12 mouse cellular contexts compared by ENCODE assay signal in the genomic region with DNA sequence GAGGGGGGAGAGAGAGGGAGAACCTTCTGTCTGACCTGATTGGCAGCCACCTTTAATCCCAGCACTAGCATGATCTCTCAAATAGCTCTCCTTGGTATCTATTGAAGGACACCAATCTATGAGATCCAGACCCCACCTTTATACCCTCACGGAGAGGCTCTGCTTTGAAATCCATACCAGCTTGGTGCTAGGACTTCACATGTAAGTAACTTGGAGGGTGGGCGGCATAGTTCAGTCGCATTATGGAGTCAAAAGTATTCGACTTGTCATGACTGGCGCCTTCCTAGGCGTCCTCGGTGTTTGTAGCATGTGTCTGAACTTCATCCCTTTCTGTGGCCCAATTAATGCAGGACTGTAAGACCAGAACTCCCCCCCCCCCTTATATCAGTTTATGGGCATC. TPM values are rescaled to one million over a fixed set of nuclear protein-coding genes. Genes with fewer than 3 reads are reported as not detected.
DNase-seq lines count a peak whose midpoint lies in the region; ATAC-seq and TF ChIP-seq lines count a peak whose summit lies in the region.
"Had no signal": no experiment of that assay in that cellular context is flagged by ENCODE, and none has a peak within 500 bp of the region (broad histone marks: within the 10 kb centered on the region; RNA-seq: fewer than 3 reads in every experiment).

No protein-coding gene starts in this region.

- no peak for TF ChIP-seq EP300 in liver, embryonic 14.5 days (IDR thresholded peaks at IDR 0.05; ENCODE audit: low read depth)

- H3K27ac ChIP-seq in intestine, embryonic 14.5 days (ENCODE audit: low read depth), result no peak overlapping the region
- H3K27ac ChIP-seq in intestine, postnatal 0 days (ENCODE audit: low read depth, low read length), result no peak overlapping the region
- no peak overlapping the region for H3K27ac ChIP-seq in ES-E14 (ENCODE audit: insufficient read depth, low read depth, low read length, poor library complexity, severe bottlenecking)
- H3K27ac ChIP-seq in embryonic facial prominence, embryonic 12.5 days, result no peak overlapping the region
- H3K27ac ChIP-seq in liver, embryonic 14.5 days, result no peak overlapping the region

- no peak overlapping the region for H3K9ac ChIP-seq in intestine, embryonic 14.5 days (ENCODE audit: low read length)
- no peak overlapping the region for H3K9ac ChIP-seq in intestine, postnatal 0 days (ENCODE audit: low read depth, low read length)
- H3K9ac ChIP-seq in ES-E14 (ENCODE audit: insufficient read depth, low read depth, low read length, poor library complexity, severe bottlenecking), result peak overlapping the region; percentile 75; the same call in 1 of the 2 replicates
- no peak overlapping the region for H3K9ac ChIP-seq in embryonic facial prominence, embryonic 12.5 days
- H3K9ac ChIP-seq in liver, embryonic 14.5 days (replicated peaks), result no peak overlapping the region

- peak overlapping the region; percentile 83; the same call in 1 of the 2 replicates for H3K4me2 ChIP-seq in intestine, embryonic 14.5 days (ENCODE audit: low read length)
- H3K4me2 ChIP-seq in intestine, postnatal 0 days (replicated peaks; ENCODE audit: low read depth), result no peak overlapping the region
- peak overlapping the region; percentile 83; the same call in 1 of the 2 replicates for H3K4me2 ChIP-seq in embryonic facial prominence, embryonic 12.5 days (replicated peaks)
- peak overlapping the region; percentile 65 for H3K4me2 ChIP-seq in liver, embryonic 14.5 days (ENCODE audit: low read depth)

- H3K4me3 ChIP-seq in intestine, embryonic 14.5 days (ENCODE audit: low read depth, low read length), result no peak overlapping the region
- H3K4me3 ChIP-seq in intestine, postnatal 0 days (ENCODE audit: low read depth, low read length), result no peak overlapping the region
- H3K4me3 ChIP-seq in ES-E14 (ENCODE audit: insufficient read depth in 1 of 2, low read depth in 1 of 2, low read length in 2 of 2, poor library complexity in 1 of 2, severe bottlenecking in 1 of 2), result peak overlapping the region in 1 of 2 experiments; percentile 58; a peak in 2 of 4 replicates
- no peak overlapping the region for H3K4me3 ChIP-seq in embryonic facial prominence, embryonic 12.5 days
- peak overlapping the region in 1 of 2 experiments; percentile 79; a peak in 1 of 4 replicates for H3K4me3 ChIP-seq in liver, embryonic 14.5 days (ENCODE audit: insufficient read depth in 1 of 2, low read depth in 2 of 2, low read length in 2 of 2)

- ATAC-seq in intestine, embryonic 14.5 days (replicated peaks; ENCODE audit: low FRiP score, low TSS enrichment, low read depth), result no peak
- ATAC-seq in intestine, postnatal 0 days, result no peak
- ATAC-seq in embryonic facial prominence, embryonic 12.5 days (ENCODE audit: insufficient number of reproducible peaks, insufficient read depth, low FRiP score, low TSS enrichment), result no peak
- no peak for ATAC-seq in liver, embryonic 14.5 days (ENCODE audit: insufficient read depth)

- no peaks in the 10 kb centered on the region for H3K9me3 ChIP-seq in intestine, embryonic 14.5 days (ENCODE audit: control insufficient read depth, low read length)
- H3K9me3 ChIP-seq in intestine, postnatal 0 days (ENCODE audit: control insufficient read depth), result no peaks in the 10 kb centered on the region
- H3K9me3 ChIP-seq in ES-E14 (ENCODE audit: control insufficient read depth, insufficient read depth, low read depth, low read length), result no peaks in the 10 kb centered on the region
- no peaks in the 10 kb centered on the region for H3K9me3 ChIP-seq in embryonic facial prominence, embryonic 12.5 days
- no peaks in the 10 kb centered on the region for H3K9me3 ChIP-seq in liver, embryonic 14.5 days (ENCODE audit: control insufficient read depth, low read length)

- H3K4me1 ChIP-seq in intestine, embryonic 14.5 days (replicated peaks; ENCODE audit: control insufficient read depth, insufficient read depth, low read length), result peaks cover 11% of the 10 kb centered on the region
- H3K4me1 ChIP-seq in intestine, postnatal 0 days (replicated peaks; ENCODE audit: control insufficient read depth, insufficient read depth, low read length), result 0 out of 2 replicates have a peak, but pooled peaks cover 4% of the 10 kb centered on the region
- peaks cover 0 to 5% of the 10 kb centered on the region in 2 experiments; a peak in 2 of 4 replicates for H3K4me1 ChIP-seq in ES-E14 (ENCODE audit: control insufficient read depth in 2 of 2, insufficient read depth in 2 of 2, low read length in 2 of 2, poor library complexity in 1 of 2)
- H3K4me1 ChIP-seq in embryonic facial prominence, embryonic 12.5 days, result peaks cover 19% of the 10 kb centered on the region
- peaks cover 3 to 16% of the 10 kb centered on the region in 2 experiments; a peak in 3 of 4 replicates for H3K4me1 ChIP-seq in liver, embryonic 14.5 days (replicated peaks; ENCODE audit: control insufficient read depth in 2 of 2, insufficient read depth in 2 of 2, low read length in 1 of 2)

- no peaks in the 10 kb centered on the region for H3K27me3 ChIP-seq in intestine, embryonic 14.5 days (replicated peaks; ENCODE audit: control insufficient read depth, insufficient read depth, low read length)
- no peaks in the 10 kb centered on the region for H3K27me3 ChIP-seq in intestine, postnatal 0 days (replicated peaks; ENCODE audit: control insufficient read depth, insufficient read depth, low read length)
- no peaks in the 10 kb centered on the region for H3K27me3 ChIP-seq in embryonic facial prominence, embryonic 12.5 days
- H3K27me3 ChIP-seq in liver, embryonic 14.5 days (ENCODE audit: control insufficient read depth, insufficient read depth, low read length), result no peaks in the 10 kb centered on the region

- peaks cover 10% of the 10 kb centered on the region for H3K36me3 ChIP-seq in intestine, embryonic 14.5 days (ENCODE audit: control insufficient read depth, insufficient read depth, low read length)
- peaks cover 4% of the 10 kb centered on the region for H3K36me3 ChIP-seq in intestine, postnatal 0 days (ENCODE audit: control insufficient read depth, insufficient read depth)
- peaks cover 3% of the 10 kb centered on the region; the same call in 1 of the 2 replicates for H3K36me3 ChIP-seq in ES-E14 (ENCODE audit: control insufficient read depth, insufficient read depth, low read length, poor library complexity, severe bottlenecking)
- peaks cover 11% of the 10 kb centered on the region; the same call in 1 of the 2 replicates for H3K36me3 ChIP-seq in embryonic facial prominence, embryonic 12.5 days
- H3K36me3 ChIP-seq in liver, embryonic 14.5 days (replicated peaks; ENCODE audit: control insufficient read depth, insufficient read depth, low read depth), result peaks cover 5% of the 10 kb centered on the region

- DNase-seq in intestine, embryonic 14.5 days (ENCODE audit: low spot score), result no peak
- no peak for DNase-seq in ES-E14 (ENCODE audit: low read depth, low spot score)
- no peak for DNase-seq in liver, embryonic 14.5 days (ENCODE audit: low read depth in 3 of 3, low spot score in 3 of 3)
- no peak for DNase-seq in retina, embryonic 14.5 days (ENCODE audit: low spot score)
- DNase-seq in thymus, postnatal 0 days (ENCODE audit: low spot score), result no peak
- DNase-seq: cerebellum, postnatal 36 days; heart, adult 2 months had no signal

- 90% methylated on average over 7 of the region's 7 CpGs for WGBS in intestine, embryonic 14.5 days
- WGBS in intestine, postnatal 0 days, result 94% methylated on average over 7 of the region's 7 CpGs
- WGBS in embryonic facial prominence, embryonic 12.5 days, result 89% methylated on average over 7 of the region's 7 CpGs
- WGBS in liver, embryonic 14.5 days (ENCODE audit: insufficient replicate concordance), result 79% methylated on average over 7 of the region's 7 CpGs

- no peak for TF ChIP-seq CTCF in intestine, postnatal 0 days (IDR thresholded peaks at IDR 0.05; ENCODE audit: low read depth)
- no peak for TF ChIP-seq CTCF in liver, embryonic 14.5 days (IDR thresholded peaks at IDR 0.05; ENCODE audit: low read depth)

- in situ Hi-C loops in ES-E14 (cut with MboI; ENCODE audit: low sequenced_read_pairs in 2 of 2, unreplicated experiment in 2 of 2), result no loop called here

RNA-seq across cellular contexts. Expression of a gene that starts 1.1 kb away (rescaled TPM):
- 37.0 and 38.6 TPM in 2 replicates for polyA plus RNA-seq in intestine, embryonic 14.5 days (2014; fragmentation: Nextera tagmentation; extraction: Ambion mirVana)
- polyA plus RNA-seq in intestine, postnatal 0 days (2015; fragmentation: Nextera tagmentation; extraction: Ambion mirVana), result 24.0 and 26.1 TPM in 2 replicates
- total RNA-seq in ES-E14 (2012; rRNA removed), result 87.1 and 90.4 TPM in 2 replicates
- 66.1 and 67.9 TPM in 2 replicates for polyA plus RNA-seq in embryonic facial prominence, embryonic 12.5 days (2016; fragmentation: Nextera tagmentation; extraction: Ambion mirVana)
- 15.2 and 20.4 TPM in 2 replicates for polyA plus RNA-seq in liver, embryonic 14.5 days (2012; rRNA removed)
- polyA plus RNA-seq in liver, embryonic 14.5 days (2014; fragmentation: Nextera tagmentation; extraction: Ambion mirVana), result 12.8 and 16.7 TPM in 2 replicates
- polyA plus RNA-seq in thymus, postnatal 0 days (2015; fragmentation: Nextera tagmentation; extraction: Ambion mirVana), result 41.0 and 41.7 TPM in 2 replicates

RNA-seq across cellular contexts. Expression of a gene that starts 14.8 kb away (rescaled TPM):
- polyA plus RNA-seq in intestine, embryonic 14.5 days (2014; fragmentation: Nextera tagmentation; extraction: Ambion mirVana), result not detected in 2 replicates
- polyA plus RNA-seq in intestine, postnatal 0 days (2015; fragmentation: Nextera tagmentation; extraction: Ambion mirVana), result not detected in 2 replicates
- not detected in 2 replicates for total RNA-seq in ES-E14 (2012; rRNA removed)
- polyA plus RNA-seq in embryonic facial prominence, embryonic 12.5 days (2016; fragmentation: Nextera tagmentation; extraction: Ambion mirVana), result 0.32 and 0.39 TPM in 2 replicates
- polyA plus RNA-seq in liver, embryonic 14.5 days (2012; rRNA removed), result not detected in 2 replicates
- not detected in 2 replicates for polyA plus RNA-seq in liver, embryonic 14.5 days (2014; fragmentation: Nextera tagmentation; extraction: Ambion mirVana)
- polyA plus RNA-seq in thymus, postnatal 0 days (2015; fragmentation: Nextera tagmentation; extraction: Ambion mirVana), result not detected in 2 replicates
- total RNA-seq: heart, adult 2 months; monocyte, adult 5-6 weeks had no signal
- polyA plus RNA-seq: heart, adult 2 months; spleen, adult 2 months had no signal

RNA-seq across cellular contexts. Expression of a gene that starts 46.5 kb away (rescaled TPM):
- polyA plus RNA-seq in intestine, embryonic 14.5 days (2014; fragmentation: Nextera tagmentation; extraction: Ambion mirVana), result not detected in 2 replicates
- polyA plus RNA-seq in intestine, postnatal 0 days (2015; fragmentation: Nextera tagmentation; extraction: Ambion mirVana), result not detected in 2 replicates
- total RNA-seq in ES-E14 (2012; rRNA removed), result 0.58 TPM in 1 of 2 replicates, not detected in the other
- 0.45 TPM in 1 of 2 replicates, not detected in the other for polyA plus RNA-seq in embryonic facial prominence, embryonic 12.5 days (2016; fragmentation: Nextera tagmentation; extraction: Ambion mirVana)
- not detected in 2 replicates for polyA plus RNA-seq in liver, embryonic 14.5 days (2012; rRNA removed)
- not detected in 2 replicates for polyA plus RNA-seq in liver, embryonic 14.5 days (2014; fragmentation: Nextera tagmentation; extraction: Ambion mirVana)
- polyA plus RNA-seq in thymus, postnatal 0 days (2015; fragmentation: Nextera tagmentation; extraction: Ambion mirVana), result 0.26 and 0.37 TPM in 2 replicates
- total RNA-seq: heart, adult 2 months; layer of hippocampus, postnatal 25 days; monocyte, adult 5-6 weeks had no signal
- polyA plus RNA-seq: heart, adult 2 months had no signal

RNA-seq across cellular contexts. Expression of a gene that starts 57.4 kb away (rescaled TPM):
- polyA plus RNA-seq in intestine, embryonic 14.5 days (2014; fragmentation: Nextera tagmentation; extraction: Ambion mirVana), result 297 and 307 TPM in 2 replicates
- 292 and 312 TPM in 2 replicates for polyA plus RNA-seq in intestine, postnatal 0 days (2015; fragmentation: Nextera tagmentation; extraction: Ambion mirVana)
- 78.7 and 107 TPM in 2 replicates for total RNA-seq in ES-E14 (2012; rRNA removed)
- polyA plus RNA-seq in embryonic facial prominence, embryonic 12.5 days (2016; fragmentation: Nextera tagmentation; extraction: Ambion mirVana), result 88.3 TPM in 2 replicates
- 71.3 and 74.6 TPM in 2 replicates for polyA plus RNA-seq in liver, embryonic 14.5 days (2012; rRNA removed)
- polyA plus RNA-seq in liver, embryonic 14.5 days (2014; fragmentation: Nextera tagmentation; extraction: Ambion mirVana), result 129 and 146 TPM in 2 replicates
- 540 and 564 TPM in 2 replicates for polyA plus RNA-seq in thymus, postnatal 0 days (2015; fragmentation: Nextera tagmentation; extraction: Ambion mirVana)
